Mouse (Mus musculus) C2C12 (cell line): ENCODE results near the gene Pigw.

Experiments
- CTCF ChIP-seq: IDR thresholded peaks from one replicate; pipeline ENCODE4 v1.5.1; 2011; ENCODE audit not compliant: control insufficient read depth, insufficient read depth, insufficient read length
- MAX ChIP-seq: IDR thresholded peaks from one replicate; pipeline ENCODE4 v1.6.1; 2011; ENCODE audit warnings: mild to moderate bottlenecking, control low read depth
- MYOG ChIP-seq: IDR thresholded peaks from one replicate; pipeline ENCODE4 v1.6.1; 2011; ENCODE audit not compliant: control insufficient read depth, insufficient read length; ENCODE audit errors: extremely low read depth

GRCm38 (mm10) chr11:84846741-84847474, 33.2 kb downstream of the Pigw start:
- TF ChIP-seq CTCF: no peak
- no peak for TF ChIP-seq MYOG
- TF ChIP-seq MAX: no peak
